Mouse (Mus musculus): ENCODE data around the gene Sh3d19. TPM values are rescaled to one million over a fixed set of nuclear protein-coding genes. Genes with fewer than 3 reads are reported as not detected.
"Not testable (repeated sequence)": the region's sequence is repeated elsewhere in the genome, so short reads cannot be mapped to it uniquely, and the experiment has no call there.

Sh3d19 gene
- total RNA-seq, 1 experiment from 2014 or later, result 3.9 TPM

DNA sequence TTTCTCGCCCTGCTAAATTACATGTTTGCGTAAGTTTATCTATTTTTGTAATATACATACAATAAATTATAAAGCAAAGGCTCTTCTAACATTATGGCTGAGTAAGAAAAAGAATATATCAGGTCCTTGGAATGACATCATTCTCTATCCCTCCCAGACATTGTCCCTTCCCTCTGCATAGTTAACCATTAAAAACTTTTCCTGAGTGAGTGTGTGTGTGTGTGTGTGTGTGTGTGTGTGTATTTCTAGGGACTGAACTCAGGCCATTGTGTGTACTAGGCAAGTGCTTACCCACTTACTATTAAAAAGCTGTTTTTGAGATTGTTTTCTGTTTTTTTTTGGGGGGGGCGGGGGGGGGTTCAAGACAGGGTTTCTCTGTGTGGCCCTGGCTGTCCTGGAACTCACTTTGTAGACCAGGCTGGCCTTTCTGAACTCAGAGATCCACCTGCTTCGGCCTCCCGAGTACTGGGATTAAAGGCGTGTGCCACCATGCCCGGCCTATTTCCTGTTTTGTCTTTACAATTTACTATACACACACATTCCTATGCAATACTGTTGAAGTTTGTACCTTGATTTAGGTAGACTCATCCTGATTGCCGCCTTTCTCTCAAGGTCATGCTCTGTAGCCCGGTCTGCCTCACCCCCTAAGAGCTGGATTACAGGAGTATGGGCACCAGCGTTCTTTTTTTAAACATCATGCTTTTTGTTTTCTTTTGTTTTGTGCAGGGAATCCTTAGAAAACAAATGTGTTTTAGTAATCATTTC is 2.6 kb downstream of the Sh3d19 start:
- ATAC-seq (replicated peaks; ENCODE audit: low read depth, poor library complexity, severe bottlenecking), result no peak

DNA sequence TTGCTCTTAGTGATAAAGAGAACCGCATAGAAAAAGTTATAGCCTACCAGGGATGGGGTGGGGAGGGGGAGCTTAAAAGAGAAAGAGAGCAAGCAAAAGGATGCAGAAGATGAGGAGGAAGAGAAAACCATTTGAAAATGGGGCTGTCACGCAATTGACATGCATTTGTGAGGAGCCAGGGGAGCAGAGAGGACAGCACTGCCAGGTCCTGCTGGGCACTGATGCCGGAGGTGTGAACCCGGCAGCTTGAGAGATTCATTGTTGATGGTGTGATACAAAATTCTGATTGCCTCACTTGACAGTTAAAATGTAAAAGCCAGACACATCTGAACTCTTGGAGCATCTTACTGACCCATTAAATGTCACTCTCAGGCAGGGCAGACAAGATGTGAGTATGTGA is 3.5 kb downstream of the Sh3d19 start:
- ATAC-seq (replicated peaks; ENCODE audit: low read depth, poor library complexity, severe bottlenecking), result no peak

DNA sequence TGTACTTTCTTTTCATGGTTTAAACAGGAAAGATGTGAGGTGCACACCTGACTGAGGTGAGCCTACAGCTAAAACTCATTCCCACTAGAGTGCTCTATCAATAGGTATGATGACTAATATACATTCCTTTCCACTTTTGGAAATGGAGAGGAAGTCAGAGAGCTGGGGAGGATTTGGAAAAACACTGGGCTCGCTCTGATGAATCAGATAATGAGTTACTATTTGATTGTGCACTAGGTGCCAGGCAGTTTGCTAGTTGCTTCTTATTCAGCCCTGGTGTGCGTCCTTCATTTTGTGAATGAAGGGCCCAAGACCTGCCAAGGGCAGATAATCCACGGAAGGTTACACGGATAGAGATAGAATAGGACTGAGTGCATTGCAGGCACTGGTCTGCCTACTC is 9.1 kb downstream of the Sh3d19 start:
- ATAC-seq (replicated peaks; ENCODE audit: low read depth, poor library complexity, severe bottlenecking), result no peak

DNA sequence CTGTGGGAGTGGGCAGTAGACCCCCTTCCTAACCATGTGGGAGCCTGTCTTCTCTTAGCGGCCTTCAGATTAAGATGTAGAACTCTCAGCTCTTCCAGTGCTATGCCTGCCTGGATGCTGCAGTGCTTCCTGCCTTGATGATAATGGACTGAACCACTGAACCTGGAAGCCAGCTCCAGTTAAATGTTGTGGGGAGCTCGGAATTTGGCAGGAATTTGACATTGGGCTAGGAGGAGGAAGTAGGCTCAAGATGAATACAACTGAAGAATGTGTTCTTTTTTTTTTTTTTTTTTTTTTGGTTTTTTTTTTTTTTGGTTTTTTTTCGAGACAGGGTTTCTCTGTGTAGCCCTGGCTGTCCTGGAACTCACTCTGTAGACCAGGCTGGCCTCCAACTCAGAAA is 10.9 kb downstream of the Sh3d19 start:
- not testable (repeated sequence) for ATAC-seq (replicated peaks; ENCODE audit: low read depth, poor library complexity, severe bottlenecking)

DNA sequence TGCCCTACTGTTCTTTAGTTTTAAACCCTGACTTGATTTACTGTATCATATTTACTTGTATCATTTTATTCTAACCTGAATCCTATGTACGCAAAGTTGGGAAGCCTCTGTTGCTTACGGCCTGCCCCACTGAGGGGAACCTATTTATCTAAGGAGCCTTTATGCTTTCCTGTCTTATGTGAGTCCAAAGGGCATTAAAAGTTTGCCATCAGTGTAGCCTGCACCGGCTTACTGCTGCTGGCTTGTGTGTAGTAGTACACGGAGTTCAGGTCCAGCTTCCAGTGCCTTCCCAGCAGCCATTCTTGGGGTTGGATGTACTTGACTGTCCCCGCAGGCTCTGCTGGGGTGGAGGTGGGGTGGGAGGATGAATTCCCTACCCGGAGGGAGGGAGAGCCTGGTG is 13.6 kb downstream of the Sh3d19 start:
- ATAC-seq (replicated peaks; ENCODE audit: low read depth, poor library complexity, severe bottlenecking), result no peak

DNA sequence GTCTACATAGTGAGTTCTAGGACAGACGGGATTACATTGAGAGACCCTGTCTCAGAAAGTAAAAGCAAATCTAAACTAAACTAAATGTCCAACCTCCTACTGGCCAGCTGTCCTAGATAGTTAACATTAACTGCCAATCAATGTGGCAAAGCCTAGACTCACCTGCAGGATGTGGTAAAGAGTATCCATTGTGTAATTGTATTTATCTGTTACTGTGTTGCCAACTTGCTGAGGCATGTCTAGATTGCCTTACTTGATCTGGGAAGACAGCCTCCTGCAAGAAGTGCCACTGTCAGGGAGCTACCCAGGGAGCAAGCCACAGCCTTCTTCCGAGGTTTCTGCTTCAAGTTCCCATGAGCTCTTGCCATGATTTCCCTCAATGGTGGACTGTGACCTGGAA is 16.3 kb downstream of the Sh3d19 start:
- ATAC-seq (replicated peaks; ENCODE audit: low read depth, poor library complexity, severe bottlenecking), result no peak

DNA sequence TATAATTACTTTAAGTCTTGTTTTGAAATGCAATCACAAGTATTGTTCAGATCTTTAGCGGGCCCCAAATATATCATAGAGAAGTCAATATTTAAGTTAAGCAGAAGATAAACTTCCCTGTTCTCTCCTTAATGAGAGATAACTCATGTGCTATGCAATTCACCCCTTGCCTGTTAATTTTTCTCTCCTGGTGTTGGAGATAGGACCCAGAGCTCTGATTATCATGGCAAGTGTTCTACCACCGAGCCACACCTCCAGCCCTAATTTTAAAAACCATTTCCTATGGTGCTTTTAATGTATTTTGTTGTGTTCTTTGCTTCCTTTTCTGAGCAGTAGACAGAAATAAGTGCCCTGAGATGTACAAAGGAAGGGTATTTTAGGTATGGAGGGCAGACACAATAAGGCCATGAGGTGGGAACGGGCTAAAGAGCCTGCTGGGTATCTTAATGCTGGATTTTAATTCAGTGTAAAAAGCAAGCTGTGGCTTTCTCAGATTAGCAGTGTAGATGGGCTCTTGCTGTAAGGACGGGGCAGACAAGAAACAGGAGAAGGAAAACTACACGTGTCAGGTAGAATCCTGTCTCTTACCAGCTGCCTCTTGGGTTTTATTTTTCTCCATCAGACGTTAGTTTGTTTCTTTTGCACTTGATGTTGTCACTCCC is 20.4 kb downstream of the Sh3d19 start:
- no peak for ATAC-seq (replicated peaks; ENCODE audit: low read depth, poor library complexity, severe bottlenecking)

DNA sequence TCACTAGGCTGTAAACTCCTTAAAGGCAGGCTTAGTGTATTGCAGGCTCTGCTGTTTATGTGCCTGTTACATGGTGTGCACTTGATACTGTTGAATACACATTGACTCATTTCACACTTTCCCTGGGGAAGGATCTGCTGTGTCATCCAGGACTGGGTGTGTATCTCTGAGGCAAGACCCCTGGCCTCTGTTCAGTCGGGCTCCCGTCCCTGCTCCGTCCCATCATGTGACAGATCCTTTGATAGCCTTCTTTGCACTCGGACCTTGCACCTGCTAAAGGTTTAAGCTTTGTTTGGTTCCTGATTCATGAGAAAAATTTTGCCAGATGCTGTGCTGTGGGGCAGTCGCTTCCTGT is 20.9 kb downstream of the Sh3d19 start:
- peak; percentile 68 for ATAC-seq (replicated peaks; ENCODE audit: low read depth, poor library complexity, severe bottlenecking)

DNA sequence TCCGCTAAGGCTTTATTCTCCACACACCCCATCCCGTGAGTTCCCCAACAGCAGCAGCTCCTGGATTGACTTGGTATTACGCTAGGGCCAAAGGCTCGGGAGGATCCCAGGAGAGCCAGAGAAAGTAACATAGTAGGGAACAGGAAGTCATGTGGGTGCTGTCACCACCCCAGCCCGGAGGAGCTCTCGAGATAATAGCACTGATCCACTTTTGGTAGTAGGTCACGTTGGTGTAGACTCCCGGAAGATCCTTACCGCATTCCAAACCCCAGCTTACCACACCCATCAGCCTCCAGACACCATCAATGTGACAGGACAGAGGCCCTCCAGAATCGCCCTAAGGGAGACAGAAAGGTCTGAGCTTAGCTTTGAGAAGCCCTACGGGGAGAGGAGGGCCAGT is 22.8 kb downstream of the Sh3d19 start:
- ATAC-seq (replicated peaks; ENCODE audit: low read depth, poor library complexity, severe bottlenecking), result no peak

DNA sequence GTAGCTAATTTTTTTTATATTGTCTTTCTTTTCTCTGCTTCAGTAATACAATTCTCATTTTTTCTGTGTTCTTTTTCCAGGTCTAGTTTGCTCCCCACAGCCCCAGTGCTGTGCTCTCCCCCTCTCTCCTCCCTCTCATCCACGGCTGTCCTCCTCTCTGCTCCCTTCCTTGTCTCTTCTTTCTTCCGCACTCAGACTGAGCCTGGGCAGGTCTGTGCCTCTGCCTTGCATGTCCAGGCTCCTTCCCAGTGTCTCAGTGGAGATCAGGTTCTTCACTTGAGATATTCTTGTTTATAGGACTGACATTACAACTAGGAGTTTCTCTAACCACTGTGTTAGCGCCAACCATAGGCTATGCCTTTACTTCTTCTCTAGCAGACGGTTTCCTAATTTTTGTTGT is 23.7 kb downstream of the Sh3d19 start:
- ATAC-seq (replicated peaks; ENCODE audit: low read depth, poor library complexity, severe bottlenecking), result no peak

DNA sequence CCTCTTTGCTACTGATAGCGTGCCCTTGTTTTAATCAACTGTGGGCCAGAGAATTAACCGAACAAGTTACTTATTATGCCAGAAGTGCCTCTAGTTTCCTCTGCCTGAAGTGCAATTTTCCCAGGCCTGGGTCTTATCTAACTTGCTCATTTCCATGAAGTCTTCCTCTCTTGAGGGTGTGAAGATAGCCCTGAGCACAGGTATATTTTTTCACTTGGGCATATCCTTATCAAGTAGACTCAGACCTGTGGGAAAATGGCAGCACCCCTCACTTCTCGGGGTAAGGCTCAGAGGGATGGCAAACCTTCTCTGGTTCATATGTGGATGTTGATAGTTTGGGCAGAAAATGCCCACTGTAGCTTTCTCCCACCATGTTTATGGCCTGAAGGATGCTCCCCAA is 30.4 kb downstream of the Sh3d19 start:
- no peak for ATAC-seq (replicated peaks; ENCODE audit: low read depth, poor library complexity, severe bottlenecking)

DNA sequence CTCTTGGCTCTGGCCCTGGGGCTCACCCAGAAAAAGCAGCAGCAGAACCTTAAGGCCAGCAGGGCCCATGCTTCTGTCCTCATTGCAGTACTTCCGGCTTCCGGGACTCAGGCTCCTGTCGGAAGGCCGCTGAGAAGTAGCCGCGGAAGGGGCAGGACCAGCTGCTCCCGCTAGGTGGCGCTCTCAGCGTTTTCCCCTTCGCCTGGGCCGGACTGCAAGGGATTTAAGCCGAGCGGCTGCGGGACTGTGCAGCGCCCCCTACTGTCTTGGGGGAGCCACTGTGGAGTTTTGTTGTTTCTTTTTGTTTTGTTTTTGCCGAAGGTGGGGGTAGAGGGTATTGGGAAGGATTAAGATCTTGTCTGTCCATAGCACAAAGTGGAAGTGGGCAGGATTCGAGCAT is 31.5 kb downstream of the Sh3d19 start, which contains the start of gene Prss48:
Gene Prss48 (minus strand): TSS at position 69 of the 400 bp plus-strand sequence.
- no peak for ATAC-seq (replicated peaks; ENCODE audit: low read depth, poor library complexity, severe bottlenecking)

DNA sequence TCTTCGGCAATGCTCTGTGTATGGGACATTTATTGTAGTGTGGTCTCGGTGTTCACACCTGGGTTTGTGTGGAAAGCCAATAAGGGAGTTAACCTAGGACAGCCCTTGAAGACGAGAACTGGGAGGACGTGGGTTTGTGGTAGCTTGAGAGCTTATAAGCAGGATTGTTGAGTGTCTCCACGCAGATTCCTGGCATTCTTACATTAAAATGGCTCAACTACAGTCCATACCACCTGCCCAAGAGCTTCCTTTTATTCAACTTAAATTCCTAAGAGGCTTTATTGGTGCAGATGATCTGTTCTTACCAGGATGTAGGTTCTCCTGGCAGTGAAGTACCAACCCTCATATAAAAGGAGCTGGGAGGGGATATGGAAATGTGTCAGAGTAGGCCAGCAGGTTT is 32.0 kb downstream of the Sh3d19 start:
- ATAC-seq (replicated peaks; ENCODE audit: low read depth, poor library complexity, severe bottlenecking), result no peak

DNA sequence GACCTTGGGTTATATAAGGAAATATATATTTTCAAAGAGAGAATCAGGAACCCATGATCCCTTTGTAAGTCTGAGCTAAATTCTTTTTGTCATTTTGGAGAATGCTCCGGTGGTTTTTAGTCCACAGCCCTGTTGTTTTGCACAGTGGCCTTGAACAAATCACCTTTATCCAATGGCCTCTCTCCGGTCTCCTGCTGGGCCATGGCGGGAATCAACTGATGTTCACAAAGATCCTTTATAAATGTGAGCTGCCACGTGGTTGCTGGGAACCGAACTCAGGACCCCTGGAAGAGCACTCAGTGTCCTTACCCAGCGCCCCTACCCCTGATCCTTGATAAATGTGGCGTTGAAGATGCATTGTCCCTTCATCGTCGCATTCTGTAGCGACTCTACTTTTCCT is 33.8 kb downstream of the Sh3d19 start:
- no peak for ATAC-seq (replicated peaks; ENCODE audit: low read depth, poor library complexity, severe bottlenecking)

DNA sequence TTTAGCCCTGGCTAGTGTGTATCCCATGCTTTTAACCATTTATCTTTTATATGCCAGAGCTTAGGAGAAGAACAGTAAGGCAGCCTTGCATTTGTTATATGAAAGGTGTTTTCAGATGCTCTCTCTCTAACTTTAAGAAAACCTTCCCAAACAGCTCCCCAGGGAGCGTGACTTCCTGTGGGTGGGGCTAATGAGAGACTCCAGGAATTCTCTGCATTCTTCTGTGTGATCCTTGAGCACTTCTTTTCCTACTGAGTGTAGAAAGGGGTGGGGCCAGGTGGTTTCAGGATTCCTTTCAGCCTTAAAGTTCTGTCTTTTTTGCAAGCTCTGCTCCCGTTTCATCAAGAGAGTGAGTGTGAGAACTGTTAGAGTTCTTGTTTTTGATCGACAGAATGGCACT is 39.7 kb downstream of the Sh3d19 start:
- no peak for ATAC-seq (replicated peaks; ENCODE audit: low read depth, poor library complexity, severe bottlenecking)

DNA sequence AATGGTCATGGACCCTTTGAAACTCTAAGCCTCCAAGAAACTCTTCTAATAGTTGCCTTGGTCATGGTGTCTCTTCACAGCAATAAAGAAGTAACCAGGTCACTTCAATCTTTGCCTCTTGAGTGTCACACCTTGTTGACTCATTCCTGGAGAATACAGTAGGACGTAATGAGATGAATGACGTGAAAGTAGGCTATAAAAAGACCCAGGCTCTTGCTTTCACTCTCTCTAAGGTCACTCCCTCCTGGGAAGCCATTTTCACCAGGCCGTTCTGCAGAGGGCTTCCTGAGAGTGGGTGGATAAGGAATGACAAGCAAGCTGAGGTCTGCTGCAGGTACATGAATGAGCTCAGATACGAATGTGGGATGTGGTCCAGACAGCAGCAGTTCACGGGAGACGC is 40.5 kb downstream of the Sh3d19 start:
- no peak for ATAC-seq (replicated peaks; ENCODE audit: low read depth, poor library complexity, severe bottlenecking)

DNA sequence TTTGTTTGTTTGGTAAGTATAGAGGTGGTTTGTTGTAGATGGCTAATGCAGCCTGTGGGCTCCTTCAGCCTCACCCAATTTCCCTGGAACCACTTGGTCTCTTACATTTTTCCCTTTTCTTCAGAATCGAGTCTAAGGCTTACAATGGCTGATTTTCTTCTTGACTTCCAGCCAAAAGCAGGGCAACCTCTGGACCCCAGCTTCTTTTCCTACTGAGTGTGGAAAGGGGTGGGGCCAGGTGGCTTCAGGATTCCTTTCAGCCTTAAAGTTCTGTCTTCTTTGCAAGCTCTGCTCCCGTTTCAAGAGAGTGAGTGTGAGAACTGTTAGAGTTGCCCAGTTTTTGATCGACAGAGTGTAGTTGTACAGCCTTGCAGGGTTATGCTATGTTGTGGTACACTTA is 40.9 kb downstream of the Sh3d19 start:
- no peak for ATAC-seq (replicated peaks; ENCODE audit: low read depth, poor library complexity, severe bottlenecking)

DNA sequence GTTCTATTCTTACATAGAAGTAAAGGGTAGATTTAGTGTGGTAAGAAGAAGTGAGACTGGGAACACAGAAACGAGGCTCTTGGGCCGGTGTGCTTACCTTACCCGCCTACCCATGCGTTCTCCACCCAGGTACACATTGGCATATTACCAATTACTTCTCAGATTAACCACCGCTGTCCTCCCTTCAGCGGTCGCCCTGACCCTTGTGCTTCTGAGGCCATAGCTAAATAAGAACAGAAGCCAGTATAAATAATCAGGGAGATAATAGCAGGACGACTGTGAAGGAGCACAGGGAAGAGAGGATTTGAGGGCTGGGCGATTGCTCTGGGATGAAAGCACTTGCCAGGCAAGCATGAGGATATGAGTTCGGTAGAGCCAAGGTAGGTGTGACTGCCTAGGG is 42.9 kb downstream of the Sh3d19 start:
- ATAC-seq (replicated peaks; ENCODE audit: low read depth, poor library complexity, severe bottlenecking), result no peak

DNA sequence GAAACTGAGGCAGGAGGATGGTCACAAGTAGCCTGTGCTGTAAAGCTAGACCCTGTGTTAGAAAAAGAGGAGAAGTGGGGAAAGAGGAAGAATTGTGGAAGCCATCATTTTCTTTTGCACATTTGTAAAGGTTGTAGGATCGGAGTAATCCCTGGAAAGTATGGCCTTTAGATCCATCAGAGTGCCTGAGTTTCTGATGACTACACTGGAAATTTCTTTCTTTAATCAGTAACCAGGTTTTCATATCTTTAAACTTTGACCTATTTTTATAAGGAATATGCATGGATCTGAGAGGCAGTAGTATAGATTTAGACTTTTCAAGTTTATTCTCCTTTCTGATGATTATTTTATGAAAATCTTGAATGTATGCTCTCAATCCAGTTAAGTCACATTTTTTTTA is 46.1 kb downstream of the Sh3d19 start:
- no peak for ATAC-seq (replicated peaks; ENCODE audit: low read depth, poor library complexity, severe bottlenecking)

DNA sequence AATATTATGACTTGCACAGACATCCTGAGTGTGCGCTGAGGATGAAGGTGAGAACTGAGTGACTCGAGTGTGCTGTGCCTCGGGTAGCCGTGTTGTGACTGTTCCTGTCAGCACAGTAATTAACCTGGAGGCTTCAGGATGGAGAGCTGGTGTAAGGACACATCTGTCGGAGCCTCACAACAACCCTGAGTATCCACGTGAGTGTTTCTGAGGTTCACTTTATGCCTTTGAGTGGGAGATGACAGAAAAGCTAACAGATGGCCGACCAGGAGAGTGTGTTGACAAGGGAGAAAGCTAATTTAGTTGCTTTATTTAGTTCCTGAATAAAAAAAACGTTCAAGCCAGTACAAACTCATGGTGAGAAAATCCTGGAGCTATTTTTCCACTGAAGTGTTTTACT is 46.6 kb downstream of the Sh3d19 start:
- no peak for ATAC-seq (replicated peaks; ENCODE audit: low read depth, poor library complexity, severe bottlenecking)

DNA sequence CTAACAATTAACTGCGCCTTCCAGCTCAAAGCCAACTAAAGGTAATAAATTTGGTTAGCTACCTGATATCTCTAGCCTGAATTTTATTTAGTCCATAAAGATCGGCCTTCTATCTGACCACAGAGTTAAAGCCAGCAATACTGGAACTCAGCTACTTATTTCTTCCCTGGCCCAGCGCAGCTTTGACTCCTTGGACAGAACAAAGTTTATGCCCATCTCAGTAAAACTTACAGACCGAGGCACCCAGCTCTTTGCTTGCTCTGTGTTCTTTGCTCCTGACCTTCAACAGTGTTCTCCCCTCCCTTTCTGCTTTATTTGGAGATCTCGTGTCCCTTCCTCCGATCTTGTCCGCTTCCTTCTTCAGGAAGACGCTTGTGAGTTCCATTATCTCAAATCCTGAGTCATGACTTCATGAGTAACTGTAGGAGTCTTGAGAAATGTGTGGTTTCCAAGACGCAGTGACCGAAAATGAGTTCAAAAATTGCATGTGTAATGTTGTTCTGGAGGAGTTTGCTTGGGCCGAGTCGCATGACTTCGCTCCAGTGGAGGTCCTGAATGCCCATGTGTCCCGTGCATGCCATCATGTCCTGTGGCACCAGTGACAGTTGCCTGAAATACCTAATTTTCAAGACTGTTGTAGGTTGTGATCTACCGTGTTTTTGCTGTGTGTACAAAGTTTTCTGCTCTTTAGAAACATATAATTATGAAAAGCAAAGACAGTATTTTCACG is 50.2 kb downstream of the Sh3d19 start:
- ATAC-seq (replicated peaks; ENCODE audit: low read depth, poor library complexity, severe bottlenecking), result no peak

All from common myeloid progenitor, adult 5-6 weeks (primary cell).